Mouse (Mus musculus) erythroblast, adult 5-6 weeks (primary cell): Measurements from ENCODE around the gene Acsl1. TPM values are rescaled to one million over a fixed set of nuclear protein-coding genes. Genes with fewer than 3 reads are reported as not detected.

Experiments used
- ATAC-seq: replicated peaks from 2 replicates; pipeline ENCODE4 v1.8.0; 2016; ENCODE audit warnings: moderate number of reproducible peaks, mild to moderate bottlenecking, moderate TSS enrichment, inconsistent platforms; ENCODE audit not compliant: poor library complexity, low FRiP score, severe bottlenecking
- total RNA-seq, 2 experiments: library from RNA; stranded (forward) in 1 of 2; stranded (reverse) in 1 of 2; fragments of 150-400 nt in 1 of 2; fragments of 200-764, 138-1000 nt in 1 of 2; gene quantifications; 2 replicates each; pipeline versions ENCODE4 v1.2.3 to v1.2.4; 2015 to 2017; ENCODE audit warnings: low replicate concordance in 2 of 2

Gene Acsl1
- total RNA-seq, 2 experiments from 2014 or later: 393 to 623 TPM

DNA sequence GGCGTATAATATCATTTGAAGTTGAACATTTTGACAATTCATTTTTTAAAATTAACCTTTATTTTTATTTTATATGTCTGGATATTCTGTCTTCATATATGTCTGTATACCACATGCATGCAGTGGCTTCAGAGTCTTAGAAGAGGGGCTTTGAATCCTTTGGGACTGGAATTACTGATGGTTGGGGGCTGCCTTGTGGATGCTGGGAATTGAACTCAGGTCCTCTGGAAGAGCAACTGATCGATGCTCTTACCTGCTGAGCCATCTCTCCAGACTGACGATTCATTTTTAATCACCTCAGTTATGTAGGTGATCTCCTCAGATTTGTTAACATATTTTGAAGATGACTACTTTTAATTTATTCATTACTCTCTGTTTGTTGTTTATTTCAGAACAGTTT lies 3.3 kb downstream of the Acsl1 start:
- ATAC-seq: no peak

DNA sequence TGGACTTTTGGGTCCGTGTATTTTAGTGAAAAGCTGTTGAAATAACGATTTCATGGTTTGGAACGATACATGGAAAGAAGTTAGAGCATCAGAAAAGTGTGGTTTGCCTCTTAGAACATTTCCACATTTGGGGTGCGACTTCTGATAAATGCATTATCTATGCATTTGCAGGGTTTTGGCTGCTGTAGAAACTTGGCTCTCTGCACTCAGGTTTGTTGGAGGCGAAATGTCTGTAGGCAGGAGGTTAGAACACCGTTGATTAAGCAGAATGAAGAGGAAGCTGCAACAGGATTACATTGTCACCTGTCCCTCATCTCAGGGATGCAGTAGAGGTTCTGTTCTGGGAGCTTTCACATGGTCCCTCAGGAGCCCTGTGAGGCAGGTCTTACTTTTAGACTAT lies 3.8 kb downstream of the Acsl1 start:
- ATAC-seq: peak; percentile 30

DNA sequence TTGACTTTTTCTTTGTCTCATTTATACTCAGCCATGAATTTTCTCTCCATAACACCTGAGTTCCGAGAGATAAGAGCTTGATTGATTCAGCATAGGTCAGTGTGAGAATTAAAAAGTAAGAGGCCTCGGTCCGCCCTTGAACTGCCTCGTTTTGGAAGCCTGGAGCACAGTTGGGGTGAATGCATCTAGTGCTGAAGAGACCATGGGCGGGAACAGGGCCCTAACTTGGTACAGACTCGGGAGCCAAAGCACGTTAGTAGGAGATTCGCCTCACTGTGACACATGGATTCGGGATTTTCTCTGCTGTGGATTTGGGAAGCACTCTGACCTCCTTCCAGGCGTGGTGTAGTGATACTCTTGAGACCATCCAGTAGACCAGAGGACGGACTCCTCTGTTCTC lies 4.6 kb downstream of the Acsl1 start:
- no peak for ATAC-seq

DNA sequence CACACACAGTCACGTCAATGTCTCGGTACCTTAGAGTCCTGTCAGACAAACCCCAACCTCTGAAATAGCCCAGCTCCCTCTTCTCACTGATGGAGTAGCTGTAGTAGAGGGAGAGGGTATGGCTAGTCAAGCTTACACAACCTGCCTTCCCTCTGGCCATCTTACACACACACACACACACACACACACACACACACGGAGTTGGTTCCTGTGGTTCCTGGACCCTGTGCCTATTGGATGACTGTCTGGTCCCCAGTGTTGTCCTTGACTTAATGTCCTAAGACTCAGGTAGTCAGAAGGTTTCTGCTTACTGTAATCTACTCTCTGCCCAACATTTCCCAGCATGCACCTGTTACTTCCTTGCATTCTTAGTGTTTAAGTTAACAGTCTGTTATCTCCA lies 5.1 kb downstream of the Acsl1 start:
- ATAC-seq: no peak

DNA sequence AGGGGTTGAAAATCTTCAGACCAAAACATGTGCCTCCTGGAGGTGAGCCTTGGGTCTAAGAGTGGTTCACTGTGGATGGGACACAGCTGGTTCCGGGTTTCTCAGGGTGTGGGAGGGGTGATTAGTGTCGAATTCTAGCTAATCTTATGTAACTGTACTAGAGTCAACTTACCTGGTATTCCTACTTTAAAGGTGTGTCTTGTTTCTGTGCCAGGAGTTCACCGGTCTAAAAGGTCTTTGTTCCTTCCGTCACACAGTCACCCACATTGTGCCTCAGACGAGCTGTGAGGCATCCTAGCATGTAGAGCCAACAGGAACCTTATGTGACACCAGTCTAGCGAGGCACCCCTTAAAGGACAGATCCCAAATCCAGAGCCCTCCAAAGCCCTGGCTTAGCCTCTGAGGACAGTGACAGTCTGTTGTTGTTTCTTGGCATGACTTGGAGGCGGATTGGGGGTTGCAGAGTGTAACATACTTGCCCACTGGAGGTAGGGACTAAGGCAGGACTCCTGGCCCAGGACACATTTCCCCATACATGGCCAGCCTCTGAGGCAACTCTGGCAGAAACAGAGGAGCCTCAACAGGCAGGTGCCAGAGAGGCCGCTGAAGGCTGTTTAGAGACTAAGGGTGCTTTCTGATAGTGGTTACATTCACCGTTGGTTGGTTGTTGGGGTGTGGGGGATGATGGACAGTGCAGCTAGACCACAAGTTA lies 7.1 kb downstream of the Acsl1 start:
- ATAC-seq: no peak

DNA sequence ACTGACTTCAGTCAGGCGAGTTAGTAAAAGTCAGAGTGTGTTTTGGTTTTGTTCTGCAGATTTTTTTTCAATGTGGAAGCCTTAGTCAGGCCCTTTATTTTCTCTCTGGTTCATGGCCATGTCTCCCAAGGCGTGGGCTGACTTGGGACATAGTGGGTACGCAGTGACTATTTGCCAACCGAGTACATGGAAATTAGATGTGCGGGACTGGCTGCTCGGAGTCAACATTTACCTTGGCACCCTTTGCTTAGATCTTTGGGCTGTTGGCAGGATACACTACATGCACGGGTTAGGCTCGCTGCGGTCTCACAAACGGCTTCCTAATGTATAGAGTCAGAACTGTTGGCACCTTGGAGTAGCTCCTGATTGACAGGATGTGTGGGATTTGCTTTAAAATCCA lies 7.9 kb downstream of the Acsl1 start:
- ATAC-seq: no peak

DNA sequence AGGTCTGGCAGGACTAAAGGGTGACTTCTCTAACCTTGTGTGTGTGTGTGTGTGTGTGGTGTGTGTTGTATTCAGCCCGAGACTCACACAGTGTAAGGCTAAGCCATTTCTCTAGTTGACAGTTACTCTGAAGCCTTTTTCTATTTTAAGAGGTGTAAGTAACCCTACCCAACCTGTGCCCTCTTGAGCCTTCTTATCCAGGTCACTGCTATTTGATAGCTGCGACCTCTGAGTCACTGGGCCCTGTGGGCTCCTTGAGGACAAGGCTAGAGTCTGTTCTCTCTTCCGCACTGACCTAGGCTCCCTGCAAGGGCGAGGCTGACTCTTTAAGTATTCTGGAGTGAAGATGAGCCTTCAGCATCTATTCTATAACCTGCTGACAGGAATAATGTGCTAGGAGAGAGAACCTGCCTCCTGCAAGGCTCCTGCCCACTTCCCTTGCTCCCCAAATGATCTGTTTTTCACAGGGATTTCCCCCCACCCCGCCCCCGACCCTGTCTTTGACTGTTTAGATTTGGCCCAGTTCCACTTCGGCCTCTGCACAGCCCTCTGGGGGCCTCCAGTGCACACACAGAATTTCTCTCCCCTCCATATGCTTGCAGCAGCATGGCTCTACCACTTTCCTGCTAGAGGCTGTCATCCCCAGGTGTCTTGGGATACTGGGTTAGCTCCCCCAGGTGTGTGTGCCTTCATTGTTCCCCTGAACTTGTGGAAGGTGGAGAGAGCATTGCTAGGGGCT lies 9.1 kb downstream of the Acsl1 start:
- ATAC-seq: no peak

DNA sequence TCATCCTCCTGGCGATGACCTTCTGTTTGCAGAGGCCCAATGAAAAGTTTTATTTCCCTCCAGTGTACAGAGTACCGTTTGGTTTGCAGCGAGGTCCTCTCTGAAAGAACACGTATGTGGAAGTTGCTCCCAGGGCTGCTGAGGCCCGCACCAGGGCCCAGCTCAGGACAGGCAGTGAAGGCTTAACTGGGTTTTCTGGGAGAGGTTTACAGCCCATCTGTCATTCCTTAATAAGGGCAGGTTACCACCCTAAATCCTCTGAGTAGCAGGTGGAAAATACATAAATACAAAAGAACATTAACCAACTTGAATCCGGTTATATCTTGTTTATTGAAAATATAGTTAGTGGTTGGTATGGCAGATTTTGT lies 9.7 kb downstream of the Acsl1 start:
- no peak for ATAC-seq

DNA sequence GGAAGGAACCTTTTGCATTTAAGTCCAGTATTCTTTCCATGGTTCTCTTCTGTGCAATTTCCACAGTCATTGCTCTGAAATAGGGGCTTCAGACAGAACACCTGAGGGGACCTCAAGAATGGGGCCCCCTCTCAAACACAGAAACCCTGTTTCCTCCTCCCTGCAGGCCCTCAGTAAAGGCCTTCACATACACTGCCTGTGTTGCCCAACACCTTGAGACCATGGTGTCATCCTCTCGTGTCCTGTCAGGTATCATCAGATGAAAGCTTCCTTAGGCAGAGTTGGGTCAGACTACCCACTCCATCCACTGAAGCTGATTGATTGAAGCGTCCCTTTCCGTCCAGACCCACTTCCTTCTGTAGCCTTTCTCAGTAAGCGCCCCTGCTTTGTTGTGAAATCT lies 11.9 kb downstream of the Acsl1 start:
- no peak for ATAC-seq

DNA sequence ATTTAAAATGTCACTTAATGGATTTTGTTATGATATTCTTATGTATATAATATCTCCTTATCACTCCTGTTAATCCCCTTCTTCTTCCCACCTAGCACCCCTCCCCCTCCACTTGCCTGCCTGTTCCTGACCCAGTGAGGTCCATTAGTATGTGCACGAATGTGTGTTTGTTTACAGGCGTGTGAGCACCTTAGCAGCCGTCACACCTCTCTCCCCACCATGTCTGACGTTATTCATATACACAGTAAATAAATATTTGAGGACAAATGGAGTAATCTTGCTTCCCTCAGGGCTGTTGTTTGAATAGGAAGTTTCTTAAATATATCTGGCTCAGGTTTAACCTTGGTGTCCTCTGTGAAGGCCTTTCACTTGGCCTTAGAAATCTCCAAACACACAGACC lies 12.4 kb downstream of the Acsl1 start:
- ATAC-seq: no peak

DNA sequence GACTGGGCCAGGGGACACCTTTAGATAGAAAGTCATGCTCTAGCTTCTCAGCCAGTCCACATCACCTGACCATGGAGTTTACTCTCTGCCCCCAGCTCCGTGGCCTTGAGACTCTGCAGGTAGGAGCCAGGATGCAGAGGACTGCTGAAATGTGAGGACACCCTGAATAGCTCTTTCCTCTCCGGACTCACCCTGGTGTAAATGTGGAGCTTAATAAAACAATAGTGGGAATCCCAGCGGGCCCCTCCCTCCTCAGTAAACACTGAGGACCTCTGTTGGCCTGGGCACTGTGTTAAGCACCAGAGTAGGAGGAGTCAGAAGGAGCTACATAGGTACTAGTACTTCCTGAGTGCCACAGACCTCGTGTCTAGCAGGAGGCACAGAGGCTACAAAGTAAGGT lies 13.2 kb downstream of the Acsl1 start:
- peak; percentile 26; the same call in 1 of the 2 replicates for ATAC-seq

DNA sequence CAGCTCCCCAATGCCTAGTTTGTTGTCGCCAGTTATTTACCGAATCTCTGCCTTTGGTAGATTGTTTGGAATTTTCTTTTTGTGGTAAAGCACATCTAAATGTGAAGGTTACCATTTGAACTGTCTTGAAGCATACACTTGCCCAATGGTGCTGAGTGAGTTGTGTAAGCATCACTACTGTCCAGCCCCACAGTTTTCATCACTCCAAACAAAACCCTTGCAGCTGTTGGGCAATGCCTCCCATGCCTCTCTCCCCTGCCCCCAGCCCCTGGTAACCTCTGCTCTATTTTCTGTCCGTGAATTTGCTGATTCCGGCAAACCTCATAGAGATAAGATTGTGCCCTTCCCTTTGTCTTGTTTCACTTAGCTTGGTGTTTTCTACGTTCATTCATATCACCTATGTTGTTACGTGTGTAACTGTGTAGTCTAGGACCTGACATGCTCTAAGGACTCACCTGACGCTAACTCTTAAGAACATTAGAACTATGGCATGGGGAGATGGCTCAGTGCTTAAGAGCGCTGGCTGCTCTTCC lies 14.2 kb downstream of the Acsl1 start:
- no peak for ATAC-seq

DNA sequence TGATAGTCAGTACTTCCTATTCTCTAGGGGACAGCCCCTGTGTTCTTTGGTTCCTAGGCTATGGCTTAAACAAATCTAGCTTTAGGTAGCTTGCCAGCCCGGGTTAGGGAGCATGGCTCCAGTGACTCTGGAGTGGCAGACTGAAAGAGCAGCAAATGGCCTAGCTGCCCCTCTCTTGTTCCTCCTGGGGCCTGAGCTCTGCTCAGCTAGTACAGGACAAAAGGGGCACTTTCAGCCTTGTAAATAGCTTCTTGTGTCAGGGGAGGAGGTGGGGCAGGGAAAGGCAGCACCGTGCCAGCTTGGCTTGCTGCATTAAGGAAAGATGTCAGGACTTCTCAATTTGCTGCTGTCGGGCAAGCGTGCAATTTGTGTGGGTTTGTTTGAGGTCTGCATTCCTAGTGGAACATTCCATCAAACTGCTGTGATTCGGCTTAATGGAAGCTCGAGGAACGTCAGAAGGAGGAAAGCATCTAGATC lies 17.3 kb downstream of the Acsl1 start:
- ATAC-seq: no peak

DNA sequence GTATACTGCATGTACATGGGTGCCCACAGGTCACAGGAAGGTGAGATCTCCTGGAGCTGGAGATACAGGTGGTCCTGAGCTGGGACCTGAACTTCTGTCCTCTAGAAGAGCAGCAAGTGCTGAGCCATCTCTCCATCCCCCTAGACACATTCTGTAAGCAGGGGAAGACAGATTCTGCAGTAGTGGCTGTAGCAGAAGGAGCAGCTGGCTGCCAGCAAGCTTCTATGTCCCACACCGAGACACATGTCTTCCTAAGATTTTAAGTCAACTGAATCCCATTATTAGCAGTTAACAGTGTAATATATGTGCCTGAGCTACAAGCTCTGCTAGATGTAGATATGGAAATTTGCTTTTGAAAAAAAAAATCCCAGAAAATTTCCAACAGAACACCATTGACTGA lies 18.4 kb downstream of the Acsl1 start:
- no peak for ATAC-seq

DNA sequence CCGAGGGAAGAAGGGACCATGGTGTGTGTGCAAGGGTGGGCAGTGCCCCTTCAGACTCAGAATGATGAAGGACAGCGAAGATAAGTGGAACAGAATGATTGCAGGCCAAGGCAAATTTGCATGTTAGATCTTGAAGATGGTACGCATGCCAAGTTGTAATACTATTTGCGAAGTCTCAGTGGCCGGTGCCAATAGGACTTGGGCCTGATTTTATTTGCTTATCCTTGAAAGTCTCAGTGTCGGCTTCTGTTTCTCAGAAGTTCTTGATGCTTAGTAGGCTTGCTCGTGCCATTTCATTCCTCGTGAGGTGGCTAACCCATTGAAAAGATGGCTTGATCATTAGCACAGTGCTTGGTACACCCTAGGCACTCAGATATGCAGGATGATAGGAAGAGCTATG lies 19.4 kb downstream of the Acsl1 start:
- ATAC-seq: no peak

DNA sequence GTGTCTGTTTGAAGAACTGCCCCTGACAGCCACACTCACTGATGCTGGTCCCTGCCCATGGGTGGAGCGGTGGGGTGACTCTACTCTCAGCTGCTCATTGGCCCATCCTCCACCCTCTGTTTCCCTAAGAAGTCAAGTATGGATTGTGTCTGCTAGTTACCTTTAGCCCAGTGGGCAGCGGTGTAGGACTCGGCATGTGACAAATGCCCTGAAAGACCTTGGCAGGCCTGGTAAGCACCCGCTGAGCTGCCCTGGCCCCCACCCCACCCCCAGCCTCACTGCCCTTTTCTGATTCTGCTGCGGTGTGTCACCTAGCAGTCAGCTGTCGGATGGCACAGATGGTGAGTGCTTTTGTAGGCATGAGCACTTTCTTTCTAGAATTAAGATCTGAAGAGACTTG lies 20.0 kb downstream of the Acsl1 start:
- ATAC-seq: no peak

DNA sequence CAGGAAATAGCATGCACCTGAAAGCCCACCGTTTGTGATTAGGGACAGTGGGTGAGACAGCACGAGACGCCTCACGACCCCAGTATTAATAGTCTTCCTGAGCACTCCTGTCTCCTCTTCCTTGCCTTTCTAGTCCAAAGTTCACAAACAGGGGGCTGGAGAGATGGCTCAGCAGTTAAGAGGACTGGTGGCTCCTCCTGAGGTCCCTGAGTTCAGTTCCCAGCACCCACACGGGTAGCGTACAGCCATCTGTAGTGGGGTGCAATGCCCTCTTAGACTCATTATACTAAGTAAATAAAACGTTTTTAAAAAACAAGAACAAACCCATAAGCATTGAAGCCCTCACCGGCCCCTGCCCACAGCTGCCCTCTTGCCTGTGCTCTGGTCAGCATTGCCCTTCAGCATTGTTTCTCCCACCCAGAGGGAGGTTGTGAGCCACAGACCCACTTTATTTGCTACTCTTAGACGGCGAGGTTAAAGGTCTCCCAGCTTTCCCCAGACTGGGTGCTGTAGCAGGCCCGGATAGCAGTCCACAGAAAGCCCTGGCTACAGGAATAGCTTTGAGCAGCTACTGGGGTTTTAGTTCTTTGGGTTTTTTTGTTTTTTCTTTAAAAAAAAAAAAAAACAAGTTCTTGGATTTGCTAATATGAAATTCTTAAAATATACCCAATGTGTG lies 22.8 kb downstream of the Acsl1 start:
- ATAC-seq: no peak

DNA sequence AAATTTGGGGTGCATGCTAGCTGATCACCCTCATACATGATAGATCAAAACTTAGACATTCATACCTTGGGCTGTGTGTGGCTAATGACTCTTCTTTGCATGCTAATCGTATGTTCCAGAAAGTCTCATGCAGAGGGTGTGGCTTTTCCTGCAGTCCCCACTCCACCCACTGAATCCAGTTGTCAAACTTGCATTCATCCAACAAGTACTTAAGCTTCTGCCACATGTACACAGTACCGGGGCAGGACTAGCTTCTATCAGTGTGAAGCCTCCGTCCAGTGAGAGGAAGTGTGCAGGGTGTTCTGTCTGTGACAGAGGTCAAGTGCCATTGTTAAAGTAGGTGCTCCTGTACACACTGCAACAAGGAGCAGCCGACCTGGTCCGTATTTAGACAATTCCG lies 26.0 kb downstream of the Acsl1 start:
- peak; percentile 82 for ATAC-seq

DNA sequence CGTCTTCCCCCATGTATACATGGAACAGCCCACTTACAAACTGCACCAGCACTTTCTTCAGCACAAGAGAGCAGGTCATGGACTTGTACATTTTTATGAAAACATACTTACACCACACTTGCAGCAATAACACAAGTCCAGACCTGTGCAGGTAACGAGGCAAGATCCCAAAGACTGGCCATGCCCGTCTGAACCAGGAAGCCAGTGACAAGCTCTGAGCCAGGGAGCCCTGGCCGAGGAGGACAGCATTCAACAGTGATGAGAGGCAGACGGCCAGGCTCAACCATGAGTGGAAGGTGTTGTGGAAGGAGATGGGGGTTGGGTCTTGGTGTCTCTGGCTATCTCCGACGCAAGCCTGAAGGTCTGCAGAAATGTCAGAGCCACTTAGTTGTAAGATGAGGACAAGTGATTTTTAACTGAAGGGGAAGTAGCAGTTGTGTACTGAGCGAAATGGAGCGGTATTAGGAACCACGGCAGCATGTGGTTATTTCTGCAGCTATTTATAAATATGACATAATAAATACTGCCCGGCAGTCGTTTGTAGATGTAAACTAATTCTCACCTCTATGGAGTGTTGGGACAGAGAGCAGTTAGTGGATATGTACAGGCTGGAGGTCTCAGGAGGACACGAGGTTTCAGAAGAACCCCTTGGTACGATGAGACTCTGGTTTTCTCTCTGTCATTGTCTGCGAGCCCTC lies 26.6 kb downstream of the Acsl1 start:
- no peak for ATAC-seq

DNA sequence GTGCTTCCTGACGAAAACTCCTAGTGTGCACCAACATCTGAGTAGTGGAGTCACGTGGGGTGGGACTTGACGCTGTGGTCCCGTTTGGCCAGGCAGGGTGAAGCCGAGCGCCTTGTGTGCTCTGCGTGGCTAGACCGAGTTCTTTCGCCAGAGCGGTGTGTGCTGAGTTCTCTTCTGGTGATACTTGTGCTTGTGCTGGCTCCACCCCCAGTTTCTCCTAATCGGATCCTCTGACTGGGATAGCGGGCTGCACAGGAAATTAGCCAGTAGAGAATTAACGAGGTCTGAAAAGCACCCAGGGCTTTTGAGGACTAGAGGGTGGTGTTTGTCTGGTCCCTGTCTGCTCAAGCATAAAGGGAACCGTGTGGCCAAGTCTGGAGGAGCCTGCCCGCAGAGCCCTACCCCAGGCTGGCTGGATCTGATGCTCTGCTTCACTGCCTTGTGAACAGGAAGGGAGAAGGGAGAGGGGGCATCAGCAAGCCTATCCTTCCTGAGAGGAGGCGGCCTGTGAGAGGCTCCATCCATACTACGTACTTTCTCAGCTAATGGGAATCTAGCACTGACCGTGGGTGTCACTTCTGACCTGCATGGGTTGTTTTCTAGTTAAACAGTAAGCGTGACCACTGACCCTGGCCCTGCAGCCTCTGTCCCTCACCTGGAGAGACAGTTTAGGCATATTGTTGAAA lies 28.7 kb downstream of the Acsl1 start:
- ATAC-seq: no peak
